Mouse (Mus musculus) lung, postnatal 0 days (tissue): ENCODE results near the gene Camkmt. TPM values are rescaled to one million over a fixed set of nuclear protein-coding genes. Genes with fewer than 3 reads are reported as not detected.

ENCODE experiments used
- ATAC-seq: fragments of 200-750 bp; cut with Nextera tagmentation; 2 replicates; pipeline ENCODE4 v1.8.0; 2017; ENCODE audit warnings: moderate library complexity
- DNase-seq: peaks from one replicate; pipeline ENCODE4 v3.0.0-alpha.2; 2016; ENCODE audit warnings: low spot score
- H3K27ac ChIP-seq: fragments of 300-500 bp; sonication (generic); 2 replicates; pipeline ENCODE4 v1.5.1; 2014; ENCODE audit warnings: antibody characterized with exemption, mild to moderate bottlenecking, low read length, mixed read lengths
- H3K27me3 ChIP-seq: fragments of 300-500 bp; sonication (generic); replicated peaks from 2 replicates; pipeline ENCODE4 v1.6.1; 2014; ENCODE audit warnings: low read length, mixed read lengths; ENCODE audit not compliant: insufficient read depth
- H3K36me3 ChIP-seq: fragments of 300-500 bp; sonication (generic); 2 replicates; pipeline ENCODE4 v1.6.1; 2014; ENCODE audit warnings: low read length, mixed read lengths; ENCODE audit not compliant: insufficient read depth
- H3K4me1 ChIP-seq: fragments of 300-500 bp; sonication (generic); 2 replicates; pipeline ENCODE4 v1.6.1; 2014; ENCODE audit warnings: antibody characterized with exemption, low read depth, low read length, mixed read lengths; ENCODE audit not compliant: insufficient read depth
- H3K4me2 ChIP-seq: fragments of 300-500 bp; sonication (generic); replicated peaks from 2 replicates; pipeline ENCODE4 v1.6.1; 2014; ENCODE audit warnings: low read depth, mild to moderate bottlenecking, low read length, moderate library complexity, mixed read lengths
- H3K4me3 ChIP-seq: fragments of 300-500 bp; sonication (generic); 2 replicates; pipeline ENCODE4 v1.5.1; 2014; ENCODE audit warnings: low read depth, low read length
- H3K9ac ChIP-seq: fragments of 300-500 bp; sonication (generic); replicated peaks from 2 replicates; pipeline ENCODE4 v1.6.1; 2014; ENCODE audit warnings: low read depth, mild to moderate bottlenecking
- H3K9me3 ChIP-seq: fragments of 300-500 bp; sonication (generic); 2 replicates; pipeline ENCODE4 v1.6.1; 2016; ENCODE audit warnings: low read length, mixed read lengths
- CTCF ChIP-seq: IDR thresholded peaks from 2 replicates; pipeline ENCODE4 v1.5.1; 2016; ENCODE audit warnings: antibody characterized with exemption, mild to moderate bottlenecking
- EP300 ChIP-seq: IDR thresholded peaks from 2 replicates; pipeline ENCODE4 v1.6.1; 2016; ENCODE audit warnings: antibody characterized with exemption, mild to moderate bottlenecking, control low read depth
- WGBS: fragments of 180-500 bp; shearing (Covaris S2); extraction: QIAGEN DNeasy Blood & Tissue Kit; methylation state at CpG from one replicate; pipeline ENCODE4 v1.1.7; 2014; 5-methylcytosine and 5-hydroxymethylcytosine counted together
- polyA plus RNA-seq: library from polyadenylated mRNA; unstranded; fragments of >200 nt; fragmentation: Nextera tagmentation; extraction: Ambion mirVana; gene quantifications from 2 replicates; pipeline ENCODE4 v1.2.1, GENCODE M21; 2015

Gene Camkmt
- polyA plus RNA-seq, 1 experiment from 2014 or later = 3.2 TPM

- Histone ChIP-seq H3K9me3 (no peaks in the 10 kb centered on the region), H3K27ac (no peak overlapping the region), H3K4me1 (no peaks in the 10 kb centered on the region), H3K9ac (no peak overlapping the region), H3K4me2 (no peak overlapping the region), H3K36me3 (no peaks in the 10 kb centered on the region), H3K4me3 (no peak overlapping the region), H3K27me3 (no peaks in the 10 kb centered on the region)
- WGBS = 68% methylated on average over 13 of the region's 13 CpGs
- DNase-seq (no peak), ATAC-seq (no peak)
- TF ChIP-seq EP300 = no peak
- no peak for TF ChIP-seq CTCF
These were observed 221.0 kb downstream of the Camkmt start for GRCm38 (mm10) chr17:85311348-85311747.

- Histone ChIP-seq H3K4me2 (no peak overlapping the region), H3K9ac (no peak overlapping the region), H3K27me3 (no peaks in the 10 kb centered on the region), H3K27ac (no peak overlapping the region), H3K4me1 (no peaks in the 10 kb centered on the region), H3K9me3 (no peaks in the 10 kb centered on the region), H3K36me3 (no peaks in the 10 kb centered on the region), H3K4me3 (no peak overlapping the region)
- no peak for ATAC-seq
- TF ChIP-seq EP300 = no peak
- no peak for TF ChIP-seq CTCF
- 61% methylated on average over 10 of the region's 10 CpGs for WGBS
- no peak for DNase-seq
These were observed 228.0 kb downstream of the Camkmt start for GRCm38 (mm10) chr17:85318401-85318800.

GRCm38 (mm10) chr17:85319779-85320300 lies 229.5 kb downstream of the Camkmt start:
- DNase-seq = no peak
- Histone ChIP-seq H3K27me3 (no peaks in the 10 kb centered on the region), H3K4me2 (no peak overlapping the region), H3K4me3 (no peak overlapping the region), H3K9ac (no peak overlapping the region), H3K27ac (no peak overlapping the region), H3K36me3 (no peaks in the 10 kb centered on the region), H3K4me1 (no peaks in the 10 kb centered on the region), H3K9me3 (no peaks in the 10 kb centered on the region)
- TF ChIP-seq CTCF (no peak), EP300 (no peak)
- no peak for ATAC-seq
- 74% methylated on average over 8 of the region's 8 CpGs for WGBS

DNA sequence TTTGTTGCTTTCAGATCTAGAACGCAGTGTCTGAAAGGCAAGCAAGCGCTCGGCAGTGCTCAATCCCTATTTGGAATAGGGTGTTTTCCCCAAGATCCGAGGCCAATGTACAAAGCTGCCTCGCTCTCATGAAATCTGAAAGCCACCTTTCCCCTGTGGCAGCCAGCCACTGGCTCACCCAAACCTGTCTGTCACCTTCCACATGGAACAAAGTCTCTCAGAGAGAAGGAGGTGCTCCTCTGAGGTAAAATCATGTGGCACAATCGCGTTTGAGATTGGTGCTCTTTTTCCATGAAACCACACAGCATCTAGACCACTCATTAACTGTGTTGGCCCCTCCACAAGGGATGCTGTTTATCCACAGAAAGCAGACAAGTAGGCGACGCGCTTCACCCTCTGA lies 238.5 kb downstream of the Camkmt start:
- 85% methylated on average over 10 of the region's 10 CpGs for WGBS

DNA sequence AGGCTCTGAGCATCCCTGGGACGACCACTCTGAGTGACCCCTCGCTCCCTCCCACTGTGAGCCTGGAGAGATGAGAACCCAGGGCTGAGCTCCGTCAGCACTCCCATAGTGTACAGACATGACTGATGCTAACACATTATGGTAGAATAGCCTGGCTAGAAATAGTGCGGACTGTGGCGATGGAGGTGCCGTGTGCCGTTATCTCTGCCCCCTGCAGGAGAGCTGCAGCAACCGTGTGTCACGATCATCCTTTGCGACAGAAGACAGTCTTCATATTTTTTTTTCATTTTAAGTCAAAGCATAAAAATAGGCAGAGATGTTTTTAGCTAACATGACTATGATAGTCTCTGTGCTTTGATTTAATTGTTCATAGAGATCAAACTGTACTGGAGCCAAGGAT lies 245.1 kb downstream of the Camkmt start:
- WGBS = 68% methylated on average over 10 of the region's 10 CpGs
- Histone ChIP-seq H3K9me3 (no peaks in the 10 kb centered on the region), H3K4me3 (no peak overlapping the region), H3K4me2 (no peak overlapping the region), H3K9ac (no peak overlapping the region), H3K27ac (no peak overlapping the region), H3K36me3 (no peaks in the 10 kb centered on the region), H3K4me1 (no peaks in the 10 kb centered on the region), H3K27me3 (no peaks in the 10 kb centered on the region)
- no peak for TF ChIP-seq EP300
- TF ChIP-seq CTCF = no peak
- DNase-seq = no peak
- no peak for ATAC-seq

More for the DNA sequence above, 238.5 kb downstream of the Camkmt start:
- H3K9ac ChIP-seq = no peak overlapping the region
- no peaks in the 10 kb centered on the region for H3K9me3 ChIP-seq
- DNase-seq (no peak), ATAC-seq (no peak)
- no peak overlapping the region for H3K4me3 ChIP-seq
- no peaks in the 10 kb centered on the region for H3K27me3 ChIP-seq
- no peaks in the 10 kb centered on the region for H3K4me1 ChIP-seq
- no peak for TF ChIP-seq CTCF
- no peak for TF ChIP-seq EP300
- H3K36me3 ChIP-seq = no peaks in the 10 kb centered on the region
- no peak overlapping the region for H3K27ac ChIP-seq
- no peak overlapping the region for H3K4me2 ChIP-seq

DNA sequence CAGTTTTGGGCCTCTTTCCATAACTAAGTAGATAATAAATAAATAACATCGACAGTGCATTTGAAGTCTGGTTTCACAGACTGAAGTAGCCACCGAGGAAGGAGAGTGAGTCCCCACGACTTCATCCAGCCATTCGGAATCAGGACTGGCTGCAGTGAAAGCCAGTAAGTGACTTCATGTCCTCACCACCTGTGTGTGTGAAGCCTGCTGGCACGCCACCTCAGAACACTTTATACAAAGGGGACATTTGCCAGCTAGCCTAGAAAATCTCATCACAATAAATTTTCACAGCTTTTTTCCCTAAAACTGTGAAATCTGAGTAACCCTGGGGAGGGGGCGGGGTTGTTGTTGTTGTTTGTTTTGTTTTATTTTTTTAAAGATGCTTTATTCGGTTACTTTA lies 247.3 kb downstream of the Camkmt start:
- H3K4me1 ChIP-seq = no peaks in the 10 kb centered on the region
- no peak overlapping the region for H3K9ac ChIP-seq
- H3K4me3 ChIP-seq = no peak overlapping the region
- TF ChIP-seq CTCF = no peak
- TF ChIP-seq EP300 = no peak
- WGBS = 74% methylated on average over 7 of the region's 7 CpGs
- no peaks in the 10 kb centered on the region for H3K36me3 ChIP-seq
- H3K9me3 ChIP-seq = no peaks in the 10 kb centered on the region
- ATAC-seq (no peak), DNase-seq (no peak)
- no peak overlapping the region for H3K27ac ChIP-seq
- no peak overlapping the region for H3K4me2 ChIP-seq
- no peaks in the 10 kb centered on the region for H3K27me3 ChIP-seq
